Mouse (Mus musculus): ENCODE measurements at regions not wholly inside any gene's neighbourhood (a gene's known extent, or its start where the extent isn't known, plus 50 kb on each side); places are given as distances from the start of the nearest gene placed in this dataset.

DNA sequence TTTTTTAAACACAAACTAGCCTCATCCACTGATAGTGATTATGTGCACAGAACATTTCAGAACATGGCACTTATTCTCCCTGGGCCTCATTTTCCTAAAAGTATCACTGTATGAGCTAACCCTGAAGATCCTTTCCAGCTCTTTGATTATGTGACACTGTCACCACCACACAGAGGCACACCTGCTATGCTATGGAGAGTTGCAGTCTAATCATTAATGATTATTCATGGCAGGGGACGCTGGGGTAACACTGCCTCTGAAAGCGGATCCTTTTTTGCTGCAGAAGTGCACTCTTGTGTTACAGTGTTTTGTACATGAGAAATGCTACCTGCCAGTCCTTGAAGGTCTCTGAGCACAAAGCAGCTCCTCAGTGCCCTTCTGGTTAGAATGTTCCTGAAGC lies 615.3 kb upstream of the Fbxo33 start:
- no peak for DNase-seq

DNA sequence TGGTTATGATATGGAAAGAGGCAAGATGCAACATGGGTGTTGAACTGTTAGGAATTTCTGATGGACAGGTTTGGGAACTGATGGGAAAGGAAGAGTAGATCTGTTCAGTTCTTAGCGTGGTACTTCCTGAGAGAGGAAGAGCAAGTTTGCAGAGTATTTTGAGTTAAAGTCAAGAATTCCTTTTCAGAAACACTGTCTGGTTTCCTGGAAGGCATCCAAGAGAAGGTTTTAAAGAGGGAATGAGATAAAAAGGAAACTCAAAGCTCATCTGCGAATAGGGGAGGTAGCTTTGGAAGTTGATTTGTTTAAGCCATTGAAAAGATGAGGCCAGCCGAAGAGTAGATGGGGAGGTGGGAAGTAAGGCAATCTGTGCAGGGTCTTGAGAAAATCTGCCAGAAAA lies 603.4 kb upstream of the Fbxo33 start:
- DNase-seq, result no peak

DNA sequence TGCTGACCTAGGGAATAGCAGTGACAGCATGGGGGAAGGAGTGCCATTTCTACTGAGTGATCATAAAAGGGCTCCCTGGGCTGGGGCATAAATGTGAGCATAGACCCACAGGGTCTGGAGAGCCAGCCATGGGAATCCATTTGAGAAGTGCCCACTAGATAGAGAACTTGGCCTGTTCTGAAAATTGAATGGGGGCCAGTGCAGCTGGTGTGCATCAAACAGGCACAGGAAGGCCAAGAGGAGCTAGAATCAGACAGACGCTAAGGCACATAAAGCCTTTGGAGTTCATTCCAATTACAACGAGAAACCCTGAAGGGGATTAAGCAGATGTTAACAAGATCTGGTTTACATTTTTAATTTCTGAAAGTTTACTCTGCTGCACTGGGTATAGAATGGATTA lies 602.9 kb upstream of the Fbxo33 start:
- DNase-seq, result no peak

DNA sequence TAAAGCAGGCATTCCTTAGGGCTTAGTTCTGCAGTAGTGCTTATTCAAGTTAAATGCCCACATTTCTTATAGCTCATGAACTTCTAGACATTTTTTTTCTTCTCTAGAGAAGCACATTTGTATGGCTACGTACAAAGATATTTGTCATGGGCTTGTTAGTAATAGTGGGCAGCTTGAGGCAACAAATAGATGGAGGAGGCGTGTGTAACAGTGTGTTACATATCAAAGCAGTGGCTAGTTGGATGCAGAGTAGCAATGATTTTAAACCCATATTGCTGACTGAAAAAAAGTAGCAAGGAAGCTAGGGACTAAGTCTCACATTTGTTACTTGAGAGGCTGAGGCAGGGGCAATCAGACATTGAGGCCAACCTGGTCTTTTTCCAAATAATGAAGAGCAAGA lies 602.2 kb upstream of the Fbxo33 start:
- DNase-seq, result no peak

DNA sequence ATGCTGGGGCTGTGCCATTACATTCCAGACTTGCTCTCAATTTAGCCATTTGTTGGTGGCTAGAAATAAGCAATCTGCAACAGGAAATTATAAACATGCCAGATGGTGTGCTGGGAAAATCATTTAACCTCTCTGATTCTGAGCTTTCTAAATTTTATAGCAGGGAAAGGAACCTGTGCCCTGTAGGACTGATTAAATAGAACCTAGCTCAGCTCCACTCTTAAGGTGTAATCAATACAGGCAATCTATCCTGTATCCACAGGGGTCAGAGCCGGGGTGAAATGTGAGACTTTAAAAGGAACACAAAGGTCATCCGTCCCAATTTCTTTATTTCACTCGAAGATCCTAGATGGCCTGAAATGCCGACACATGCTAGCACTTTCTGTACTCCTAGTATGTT lies 596.4 kb upstream of the Fbxo33 start:
- no peak for DNase-seq

DNA sequence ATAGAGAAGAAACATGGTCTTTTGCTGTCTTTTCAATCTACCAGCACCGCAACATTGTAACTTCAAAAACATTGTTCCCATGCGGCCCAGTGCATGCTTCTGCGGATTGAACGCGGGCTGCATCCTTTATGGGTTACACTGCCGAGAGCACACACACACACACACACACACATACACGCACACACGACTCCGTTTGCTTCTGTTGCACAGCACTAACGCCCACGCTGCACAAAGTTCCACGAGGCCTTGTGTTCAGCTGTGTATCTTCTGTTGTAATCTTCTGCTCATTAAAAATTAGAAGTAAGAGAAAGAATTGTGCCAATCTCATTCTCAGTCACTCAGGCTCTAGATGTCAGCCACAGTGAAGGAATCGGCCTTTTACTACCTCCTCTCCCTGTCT lies 594.8 kb upstream of the Fbxo33 start:
- DNase-seq, result no peak

DNA sequence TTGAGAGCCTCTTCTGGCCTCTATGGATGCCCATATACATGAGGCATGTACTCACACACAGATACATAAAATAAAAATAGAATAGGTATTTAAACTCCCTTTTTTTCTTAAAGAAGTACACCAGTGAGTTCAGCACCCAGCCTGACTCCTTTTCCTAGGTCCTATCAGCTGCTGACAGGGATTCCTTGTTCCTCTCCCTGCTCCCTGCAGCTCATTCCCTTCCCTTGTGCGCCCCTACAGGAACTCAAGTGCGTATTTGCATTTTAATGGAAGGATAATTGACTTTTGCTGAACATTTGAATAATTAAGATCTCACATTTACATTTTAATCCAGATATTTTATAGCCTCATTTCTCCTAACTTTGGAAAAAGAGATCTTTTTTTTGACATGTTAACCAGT lies 589.7 kb upstream of the Fbxo33 start:
- no peak for DNase-seq

DNA sequence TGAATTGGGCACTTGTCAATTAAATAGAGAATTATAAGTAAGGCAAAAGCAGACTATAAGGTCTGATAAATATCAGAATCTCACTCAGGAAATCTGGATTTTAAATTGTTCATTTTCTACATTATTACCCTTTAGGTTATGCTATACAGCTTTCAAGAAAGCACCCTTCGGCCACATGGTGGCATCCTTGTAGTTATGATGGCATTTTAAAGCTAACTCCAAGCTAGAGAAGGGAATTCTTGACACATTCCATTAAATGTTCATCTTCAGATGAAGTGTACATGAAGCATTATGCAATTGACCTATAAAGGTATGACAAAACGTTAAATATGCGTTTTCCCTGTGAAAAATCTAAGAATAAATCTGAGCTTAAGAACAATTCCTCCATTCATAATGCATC lies 578.5 kb upstream of the Fbxo33 start:
- no peak for DNase-seq

DNA sequence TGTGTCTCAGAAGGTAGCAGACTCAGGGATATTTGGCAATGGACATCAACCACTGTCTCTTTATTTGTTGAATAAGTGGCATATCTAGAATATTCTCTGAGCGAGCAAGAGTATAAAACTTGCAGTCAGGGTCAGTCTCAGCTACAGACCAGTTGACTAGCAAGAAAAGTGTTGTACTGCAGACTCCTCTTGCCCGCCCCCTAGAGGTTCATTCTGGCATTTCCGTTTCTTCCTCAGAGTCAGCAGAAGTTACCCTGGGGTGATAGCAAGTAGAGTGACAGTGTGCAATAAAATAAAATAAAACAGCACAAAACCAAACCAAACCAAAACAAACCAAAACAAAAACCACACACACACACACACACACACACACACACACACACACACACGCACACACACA lies 571.9 kb upstream of the Fbxo33 start:
- DNase-seq, result no peak

DNA sequence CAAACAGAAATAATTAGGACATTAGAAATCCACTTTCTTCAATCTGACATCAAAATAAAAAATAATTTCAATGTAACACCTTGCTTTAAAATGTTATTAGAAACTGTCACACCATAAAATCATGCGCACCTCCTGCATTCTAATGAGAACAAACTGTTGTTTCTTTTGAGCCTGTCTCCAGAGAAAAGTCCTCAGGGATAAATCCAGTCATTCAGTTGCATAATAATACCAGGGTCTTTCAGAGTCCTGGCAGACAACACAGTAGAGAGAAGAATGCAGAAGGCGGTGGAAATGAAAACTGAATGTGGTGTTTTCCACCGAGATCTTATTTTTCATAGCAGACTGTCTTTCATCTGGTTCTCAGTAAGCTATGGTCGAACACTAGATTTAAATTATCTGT lies 567.3 kb upstream of the Fbxo33 start:
- no peak for DNase-seq

DNA sequence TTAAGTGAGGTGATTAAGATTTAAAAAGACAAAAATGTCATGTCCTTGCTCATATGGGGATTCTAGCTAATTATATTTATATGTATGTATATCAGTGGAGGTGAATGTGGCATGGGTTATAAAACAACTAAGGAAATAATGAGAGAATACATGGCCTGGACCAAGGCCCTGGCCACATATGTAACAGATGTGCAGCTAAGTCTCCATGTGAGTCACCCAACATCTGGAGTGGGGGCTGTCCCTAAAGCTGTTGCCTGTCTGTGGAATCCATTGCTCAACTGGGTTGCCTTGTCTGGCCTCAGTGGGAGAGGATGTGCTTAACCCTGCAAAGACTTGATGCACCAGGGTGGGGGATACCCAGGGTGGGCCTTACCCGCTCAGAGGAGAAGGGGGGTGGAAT lies 551.5 kb upstream of the Fbxo33 start:
- DNase-seq, result no peak

DNA sequence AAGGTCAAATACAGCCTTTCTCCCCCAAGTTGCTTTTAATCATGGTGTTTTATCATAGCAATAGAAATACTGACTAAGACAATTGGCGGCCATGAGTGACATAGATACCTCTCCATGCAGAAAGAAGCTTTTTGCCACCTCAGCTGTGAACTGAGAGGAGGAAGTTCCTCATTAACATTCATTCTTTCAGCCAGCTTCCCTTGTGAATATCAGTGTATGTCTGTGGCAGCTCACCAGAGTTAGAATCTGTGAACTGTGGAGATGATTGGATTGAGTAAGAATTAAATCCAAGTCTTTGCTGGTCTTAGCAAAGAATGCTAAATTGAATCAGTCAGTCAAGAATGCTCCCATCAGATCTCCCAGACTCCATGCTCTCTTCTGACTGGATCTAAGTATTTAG lies 542.7 kb upstream of the Fbxo33 start:
- DNase-seq, result no peak

DNA sequence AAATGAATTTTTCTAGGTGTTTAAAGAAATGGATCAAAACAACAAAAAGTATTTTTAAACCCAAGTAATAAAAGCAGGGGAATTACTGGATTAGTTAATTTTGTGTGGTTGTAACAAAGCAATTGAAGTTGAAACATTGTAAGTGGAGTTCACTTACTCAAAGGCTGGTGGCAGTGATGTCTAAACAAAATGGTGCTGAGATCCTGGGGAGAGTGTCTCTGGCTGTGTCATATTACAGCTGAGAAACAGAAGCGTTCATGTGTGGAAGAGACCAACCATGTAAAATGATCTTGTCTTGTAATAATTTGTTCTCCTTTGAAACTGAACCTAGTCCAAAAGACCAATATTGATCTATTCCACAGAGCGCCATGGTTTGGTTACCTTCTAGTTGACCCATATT lies 525.2 kb upstream of the Fbxo33 start:
- DNase-seq, result no peak

DNA sequence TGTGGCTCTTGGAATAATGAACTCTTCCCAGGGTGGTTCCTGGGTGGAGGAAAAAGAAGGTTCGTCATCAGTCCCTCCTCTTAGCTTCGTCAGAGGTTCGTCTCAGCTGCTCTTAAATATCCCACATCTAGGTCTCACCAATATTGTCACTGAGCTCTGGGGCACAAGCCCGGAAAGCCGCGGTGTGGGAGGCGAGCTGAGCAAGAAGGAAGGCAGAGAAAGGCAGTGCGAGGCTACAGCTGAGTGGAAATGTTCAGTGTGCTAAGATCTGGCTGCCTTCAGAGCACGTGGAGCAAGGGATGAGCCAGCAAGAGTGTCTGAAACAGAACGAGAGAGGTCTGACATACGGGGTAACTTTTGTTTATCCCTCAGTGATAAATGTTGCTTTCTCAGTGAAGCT lies 523.7 kb upstream of the Fbxo33 start:
- no peak for DNase-seq

DNA sequence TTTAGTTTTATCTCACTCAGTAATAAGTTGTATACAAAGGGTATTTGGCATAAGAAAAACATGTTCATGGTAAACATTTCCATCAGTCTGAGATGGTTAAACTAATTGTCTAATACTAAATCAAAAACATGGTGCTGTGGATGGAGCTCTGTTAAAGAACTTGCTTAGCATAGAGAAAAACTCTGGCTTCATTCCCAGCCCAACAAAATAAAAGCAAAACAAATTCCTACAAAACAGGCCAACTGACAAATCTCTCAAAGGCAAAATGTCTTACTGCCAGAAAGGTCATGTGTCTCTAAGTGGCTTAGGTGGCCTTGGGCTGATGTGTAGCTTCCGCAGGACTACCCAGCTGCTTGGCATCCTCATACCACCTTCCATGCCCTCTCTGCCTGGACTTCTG lies 505.4 kb upstream of the Fbxo33 start:
- DNase-seq, result no peak

DNA sequence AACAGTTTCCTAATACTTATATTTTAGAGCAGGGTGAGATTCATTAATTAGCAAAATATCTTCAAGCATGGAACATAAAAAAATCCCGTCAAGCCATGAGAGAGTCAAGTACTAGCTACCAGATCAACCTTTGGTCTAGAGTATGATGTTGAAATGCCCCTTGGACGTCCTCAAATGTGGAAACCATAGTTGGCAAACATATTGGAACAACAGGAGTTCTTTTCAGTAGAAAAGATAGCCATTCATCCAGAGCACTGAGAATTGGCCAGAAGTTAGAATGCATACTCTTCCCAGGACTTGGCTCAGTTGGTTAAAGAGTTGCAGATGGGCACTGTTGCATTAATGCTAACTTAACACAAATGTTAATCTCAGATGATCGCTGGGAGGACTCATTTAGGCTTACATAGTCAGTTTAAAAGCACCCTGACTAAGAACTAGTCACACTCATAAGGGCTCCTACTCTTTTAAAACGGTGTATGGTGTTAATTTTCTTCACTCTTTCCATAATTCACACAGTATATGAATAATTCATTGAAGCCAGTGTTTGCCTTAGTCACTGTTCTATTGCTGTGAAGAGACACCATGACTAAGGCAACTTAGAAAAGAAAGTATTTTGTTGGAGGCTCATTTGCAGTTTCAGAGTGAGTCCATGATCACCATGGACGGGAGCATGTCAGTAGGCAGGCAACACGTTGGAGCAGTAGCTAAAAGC lies 503.1 kb upstream of the Fbxo33 start:
- no peak for DNase-seq

DNA sequence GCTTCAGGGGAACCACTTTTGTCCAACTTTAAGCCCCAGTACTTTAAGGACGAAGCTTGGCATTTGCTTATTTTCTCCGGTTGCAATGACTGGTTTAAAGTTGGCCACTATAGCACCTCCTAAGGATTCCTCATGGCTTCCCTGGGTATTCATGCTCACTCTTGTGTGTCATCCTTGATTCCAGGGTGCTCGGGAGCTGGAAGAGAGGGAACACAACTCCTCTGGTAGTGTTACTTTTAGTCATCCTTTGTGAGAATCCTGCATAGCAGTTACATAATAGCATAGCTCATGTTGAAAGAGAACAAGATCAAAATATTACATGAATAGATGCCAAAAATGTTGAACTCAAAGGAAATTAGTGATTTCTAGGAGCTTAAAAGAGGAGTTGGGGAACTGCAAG lies 493.7 kb upstream of the Fbxo33 start:
- no peak for DNase-seq

DNA sequence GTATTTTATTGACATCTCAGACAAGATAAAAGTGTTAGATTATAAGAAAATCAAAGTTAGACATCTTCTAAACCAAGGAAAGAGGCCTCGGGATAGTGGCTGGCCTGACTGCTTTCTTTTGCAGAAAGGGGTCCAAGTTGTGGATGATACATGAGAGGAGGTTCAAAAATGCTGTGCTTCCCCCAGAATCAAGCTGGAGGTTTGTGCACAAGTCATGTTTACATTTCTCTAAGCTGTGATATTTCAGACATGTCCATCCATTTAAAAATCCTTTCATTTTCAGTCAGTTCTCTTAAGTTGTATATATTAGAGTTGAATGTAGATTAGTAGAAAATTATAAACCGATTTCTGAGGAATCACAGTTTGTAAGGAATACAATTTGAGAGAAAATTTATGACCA lies 463.7 kb upstream of the Fbxo33 start:
- DNase-seq, result no peak

DNA sequence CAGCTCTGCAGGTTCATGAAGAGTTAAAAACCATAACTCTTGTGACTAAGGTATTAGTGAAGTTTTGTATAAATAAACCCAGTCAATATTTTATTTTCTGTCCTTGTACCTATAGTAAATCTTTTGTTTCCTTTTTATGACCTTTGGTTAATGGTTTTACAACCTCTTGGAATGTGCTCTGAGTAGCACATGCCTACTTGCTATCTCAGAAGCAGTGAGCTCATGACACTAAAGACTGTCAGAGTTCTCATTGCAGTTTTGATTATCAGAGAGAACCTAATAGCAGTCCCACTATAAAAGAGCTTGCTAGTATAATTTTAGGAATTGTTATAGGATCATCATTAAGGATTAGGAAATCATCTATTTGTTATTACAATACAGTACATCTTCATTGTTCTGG lies 443.6 kb upstream of the Fbxo33 start:
- DNase-seq, result no peak

DNA sequence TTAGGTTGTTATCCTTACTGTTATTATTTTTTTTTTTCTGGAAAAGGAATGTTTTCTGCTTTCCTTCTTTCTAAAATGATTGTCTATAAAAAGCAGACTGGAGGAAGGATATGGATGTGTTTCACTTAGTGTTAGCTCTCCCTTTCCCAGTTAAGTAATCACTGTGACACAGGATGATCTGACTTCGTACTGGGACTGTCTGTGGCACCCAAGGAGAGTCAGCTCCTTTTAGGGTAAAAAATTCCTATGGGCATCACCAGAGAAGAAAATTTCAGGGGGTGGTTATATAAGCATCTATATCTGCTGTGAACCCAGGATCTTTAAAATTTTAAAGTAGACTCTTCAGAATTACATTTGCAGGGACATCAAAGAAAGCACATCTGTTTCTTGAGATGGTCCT lies 411.2 kb upstream of the Fbxo33 start:
- no peak for DNase-seq

DNA sequence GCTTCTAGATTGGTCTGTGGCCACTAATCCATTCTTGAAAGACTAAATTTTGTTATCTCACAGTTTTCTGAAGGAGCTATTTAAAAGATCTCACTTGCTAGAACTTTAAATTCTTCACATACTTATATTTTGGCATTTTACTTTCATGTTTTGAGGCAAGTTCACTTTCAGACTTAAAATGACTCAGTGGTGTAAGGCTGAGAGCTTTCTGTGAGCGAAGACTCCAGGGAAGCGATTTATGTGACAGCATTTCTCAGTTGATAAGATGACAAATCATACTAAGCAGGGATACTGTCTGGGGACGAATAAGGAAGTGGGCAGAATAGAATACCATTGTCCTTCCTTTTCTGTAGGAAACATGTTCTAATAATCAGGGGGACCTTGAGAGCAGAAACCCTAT lies 403.6 kb upstream of the Fbxo33 start:
- no peak for DNase-seq

DNA sequence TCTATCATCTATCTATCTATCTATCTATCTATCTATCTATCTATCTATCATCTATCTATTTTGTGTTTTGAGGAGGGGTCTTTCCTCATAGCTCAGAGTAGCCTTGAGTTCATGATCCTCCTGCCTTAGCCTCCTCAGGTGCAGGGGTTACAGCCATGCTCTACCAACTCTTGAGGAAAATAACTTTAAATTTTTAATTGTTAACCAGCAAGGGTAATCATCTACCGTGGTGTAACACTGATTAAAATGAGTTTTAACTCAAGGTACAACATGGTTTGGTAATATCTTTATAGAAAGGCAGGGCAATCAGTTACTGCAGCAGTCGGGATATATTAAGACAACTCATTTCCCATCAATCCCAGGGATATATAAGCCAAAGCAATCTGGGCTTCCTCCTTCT lies 401.6 kb upstream of the Fbxo33 start:
- DNase-seq, result no peak

DNA sequence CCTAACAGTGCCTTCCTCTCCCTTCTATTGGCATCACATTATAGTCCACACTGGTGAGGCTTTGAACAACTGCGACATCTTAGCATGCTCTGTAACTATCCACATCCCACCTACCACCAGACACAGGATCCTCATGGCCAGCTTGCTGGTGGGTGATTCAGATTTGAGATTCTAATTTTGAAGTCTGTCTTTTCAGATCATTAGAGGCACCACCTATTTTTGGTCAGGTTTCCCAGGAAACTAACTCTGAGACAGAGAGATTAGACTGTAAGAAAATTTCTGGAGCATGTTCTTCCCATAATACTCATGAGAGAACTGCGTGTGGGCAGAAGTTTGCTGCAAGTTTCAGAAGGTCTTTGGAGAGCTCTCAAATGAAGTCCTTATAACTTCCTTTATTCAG lies 400.8 kb upstream of the Fbxo33 start:
- DNase-seq, result no peak

DNA sequence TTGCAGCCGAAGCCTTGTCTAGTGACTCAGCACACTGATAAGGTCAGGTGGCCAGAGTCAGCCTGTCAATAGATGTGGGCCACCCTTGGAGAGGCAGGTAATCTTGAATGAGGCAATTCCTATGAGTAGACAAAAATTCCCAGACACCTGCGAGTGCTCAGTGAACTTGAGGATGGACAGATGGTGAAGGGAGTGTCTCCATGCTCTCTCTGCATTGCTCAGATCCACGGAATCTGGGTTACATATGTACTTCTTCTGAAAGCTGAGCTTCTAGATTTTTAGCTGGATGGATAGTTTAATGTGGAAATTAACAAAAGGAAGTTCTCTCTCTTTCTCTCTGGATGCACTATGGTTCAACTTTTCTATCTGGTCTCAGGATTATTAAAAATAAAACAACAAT lies 396.6 kb upstream of the Fbxo33 start:
- DNase-seq, result no peak

DNA sequence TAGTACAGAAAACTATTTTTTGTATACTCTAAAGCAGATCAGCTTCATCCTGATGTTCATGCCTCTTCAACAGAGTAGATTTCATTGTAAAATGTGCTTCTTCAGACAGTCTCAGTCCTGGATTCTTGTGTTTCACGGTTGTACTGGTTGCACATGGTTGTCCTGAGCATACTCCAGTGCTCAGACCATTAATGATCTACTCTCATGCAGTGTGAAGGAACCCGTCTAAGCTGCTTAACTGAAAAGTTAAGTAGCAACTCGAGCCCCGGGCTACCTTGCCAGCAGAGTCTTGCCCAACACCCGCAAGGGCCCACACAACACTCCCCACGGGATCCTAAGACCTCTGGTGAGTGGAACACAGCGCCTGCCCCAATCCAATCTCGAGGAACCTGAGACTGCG lies 380.3 kb upstream of the Fbxo33 start:
- DNase-seq, result no peak
